18 mouse cellular contexts compared by ENCODE assay signal in genomic region chr10:20595107-20595810, GRCm38 (mm10).
A peak's percentile ranks its signal among the peaks of the same experiment; 100 is the strongest.
DNase-seq lines count a peak whose midpoint lies in the region; ATAC-seq and TF ChIP-seq lines count a peak whose summit lies in the region.
"Had no signal": no experiment of that assay in that cellular context is flagged by ENCODE, and none has a peak within 500 bp of the region (broad histone marks: within the 10 kb centered on the region; RNA-seq: fewer than 3 reads in every experiment).

No protein-coding gene starts in this region.

- H3K4me2 ChIP-seq in kidney, postnatal 0 days (ENCODE audit: low read length), result no peak overlapping the region
- H3K4me2 ChIP-seq: embryonic facial prominence, embryonic 15.5 days; hindbrain, embryonic 12.5 days; neural tube, embryonic 12.5 days; stomach, embryonic 15.5 days had no signal

- no peak for TF ChIP-seq CTCF in kidney, postnatal 0 days (IDR thresholded peaks at IDR 0.05; ENCODE audit: low read depth)
- no peak for TF ChIP-seq CTCF in lung, adult 2 months (IDR thresholded peaks at IDR 0.05; ENCODE audit: insufficient read depth, low read length)

- no peak for ATAC-seq in kidney, postnatal 0 days (replicated peaks; ENCODE audit: low FRiP score, low read depth)
- ATAC-seq in hematopoietic stem cell, adult 5-6 weeks (replicated peaks in 1 of 2; ENCODE audit: insufficient read depth in 1 of 2, low FRiP score in 2 of 2, low TSS enrichment in 1 of 2, low read depth in 1 of 2, poor library complexity in 2 of 2, severe bottlenecking in 2 of 2), result peak; percentile 53
- ATAC-seq: CD4-positive, CD25-positive, alpha-beta regulatory T cell, adult 4 months; inflammation-experienced regulatory T-cells, adult 6 months had no signal

- no peaks in the 10 kb centered on the region for H3K36me3 ChIP-seq in kidney, postnatal 0 days (ENCODE audit: insufficient read depth, low read length)
- no peaks in the 10 kb centered on the region for H3K36me3 ChIP-seq in forebrain, embryonic 10.5 days (replicated peaks)
- H3K36me3 ChIP-seq in heart, embryonic 10.5 days, result no peaks in the 10 kb centered on the region
- H3K36me3 ChIP-seq: embryonic facial prominence, embryonic 15.5 days; G1E; hindbrain, embryonic 12.5 days; midbrain, embryonic 10.5 days; neural tube, embryonic 12.5 days; stomach, embryonic 15.5 days had no signal

- no peak overlapping the region for H3K4me3 ChIP-seq in kidney, postnatal 0 days (replicated peaks; ENCODE audit: low read depth, low read length)
- no peak overlapping the region for H3K4me3 ChIP-seq in lung, adult 2 months (replicated peaks; ENCODE audit: extremely low read depth, low read depth, low read length)
- no peak overlapping the region for H3K4me3 ChIP-seq in forebrain, embryonic 10.5 days
- H3K4me3 ChIP-seq in heart, embryonic 10.5 days, result no peak overlapping the region
- H3K4me3 ChIP-seq: embryonic facial prominence, embryonic 15.5 days; heart, adult 2 months; hindbrain, embryonic 12.5 days; midbrain, embryonic 10.5 days; neural tube, embryonic 12.5 days; stomach, embryonic 15.5 days had no signal

- no peak overlapping the region for H3K27ac ChIP-seq in kidney, postnatal 0 days
- no peak overlapping the region for H3K27ac ChIP-seq in forebrain, embryonic 10.5 days
- H3K27ac ChIP-seq in heart, embryonic 10.5 days, result no peak overlapping the region
- H3K27ac ChIP-seq: embryonic facial prominence, embryonic 15.5 days; heart, adult 2 months; hindbrain, embryonic 12.5 days; midbrain, embryonic 10.5 days; neural tube, embryonic 12.5 days; stomach, embryonic 15.5 days had no signal

- H3K4me1 ChIP-seq in kidney, postnatal 0 days (replicated peaks; ENCODE audit: insufficient read depth, low read length), result 0 out of 2 replicates have a peak, but pooled peaks cover 5% of the 10 kb centered on the region
- peaks cover 7% of the 10 kb centered on the region; the same call in 1 of the 2 replicates for H3K4me1 ChIP-seq in lung, adult 2 months (ENCODE audit: control insufficient read depth, insufficient read depth, low read length)
- H3K4me1 ChIP-seq in forebrain, embryonic 10.5 days, result no peaks in the 10 kb centered on the region
- H3K4me1 ChIP-seq in heart, embryonic 10.5 days, result peaks cover 1% of the 10 kb centered on the region; the same call in 1 of the 2 replicates
- H3K4me1 ChIP-seq: hindbrain, embryonic 12.5 days; midbrain, embryonic 10.5 days; neural tube, embryonic 12.5 days; stomach, embryonic 15.5 days had no signal

- WGBS in kidney, postnatal 0 days, result 57% methylated on average over 5 of the region's 5 CpGs
- WGBS in lung, adult 2 months, result 33% methylated on average over 5 of the region's 5 CpGs
- WGBS in forebrain, embryonic 10.5 days, result 69% methylated on average over 5 of the region's 5 CpGs
- WGBS in heart, embryonic 10.5 days, result 49% methylated on average over 5 of the region's 5 CpGs

- no peaks in the 10 kb centered on the region for H3K27me3 ChIP-seq in kidney, postnatal 0 days (ENCODE audit: insufficient read depth, low read length)
- no peaks in the 10 kb centered on the region for H3K27me3 ChIP-seq in forebrain, embryonic 10.5 days (ENCODE audit: poor library complexity, severe bottlenecking)
- no peaks in the 10 kb centered on the region for H3K27me3 ChIP-seq in heart, embryonic 10.5 days (ENCODE audit: insufficient read depth, poor library complexity, severe bottlenecking)
- H3K27me3 ChIP-seq: embryonic facial prominence, embryonic 15.5 days; hindbrain, embryonic 12.5 days; neural tube, embryonic 12.5 days; stomach, embryonic 15.5 days had no signal

- no peak for TF ChIP-seq POLR2A in lung, adult 2 months (IDR thresholded peaks at IDR 0.05; ENCODE audit: borderline replicate concordance, extremely low read depth, low read depth, low read length)

- DNase-seq in kidney, postnatal 0 days (ENCODE audit: low spot score), result peak; percentile 19
- DNase-seq in kidney, adult 11 months, result no peak
- peak; percentile 13 for DNase-seq in lung, postnatal 14 days
- DNase-seq in lung, adult 2 months, result no peak
- no peak for DNase-seq in forebrain, embryonic 10.5 days (ENCODE audit: extremely low spot score, low spot score)
- DNase-seq in heart, embryonic 10.5 days (ENCODE audit: low spot score), result no peak
- DNase-seq: cerebellum, adult 9-11 months; thymus, adult 2 months had no signal

- H3K9me3 ChIP-seq in kidney, postnatal 0 days (replicated peaks; ENCODE audit: low read length), result no peaks in the 10 kb centered on the region
- H3K9me3 ChIP-seq in forebrain, embryonic 10.5 days, result no peaks in the 10 kb centered on the region
- H3K9me3 ChIP-seq in heart, embryonic 10.5 days, result no peaks in the 10 kb centered on the region
- H3K9me3 ChIP-seq: embryonic facial prominence, embryonic 15.5 days; G1E; hindbrain, embryonic 12.5 days; midbrain, embryonic 10.5 days; neural tube, embryonic 12.5 days; stomach, embryonic 15.5 days had no signal

- H3K9ac ChIP-seq in kidney, postnatal 0 days (ENCODE audit: low read depth, low read length), result no peak overlapping the region
- H3K9ac ChIP-seq: embryonic facial prominence, embryonic 15.5 days; hindbrain, embryonic 12.5 days; neural tube, embryonic 12.5 days; stomach, embryonic 15.5 days had no signal

Comparison
In these comparisons a context has a peak if more than half of its experiments do, and no peak if none do; other contexts are left out.
1. DNase-seq: peak in kidney, postnatal 0 days (single experiment) and lung, postnatal 14 days (single experiment); none in kidney, adult 11 months (single experiment), lung, adult 2 months (single experiment), forebrain, embryonic 10.5 days (single experiment) and heart, embryonic 10.5 days (single experiment).